Mouse (Mus musculus): Measurements from ENCODE around the gene Ttc30a1. TPM values are rescaled to one million over a fixed set of nuclear protein-coding genes. Genes with fewer than 3 reads are reported as not detected.
"Not testable (repeated sequence)": the region's sequence is repeated elsewhere in the genome, so short reads cannot be mapped to it uniquely, and the experiment has no call there.

Gene Ttc30a1
- polyA plus RNA-seq, 1 experiment from 2014 or later: 12.0 TPM

- WGBS: 20% methylated on average over 23 of the region's 24 CpGs
- H3K4me1 ChIP-seq; H3K9me3 ChIP-seq (replicated peaks); H3K27me3 ChIP-seq (ENCODE audit: low read depth, poor library complexity, severe bottlenecking); DNase-seq (ENCODE audit: low spot score); H3K27ac ChIP-seq (replicated peaks); H3K36me3 ChIP-seq: not testable (repeated sequence)
- peak within 1 kb of the TSS; percentile 23; the same call in 1 of the 2 replicates for H3K4me3 ChIP-seq
These were observed 3.9 kb downstream of the Ttc30a1 start, which contains the start of gene Ttc30a2 for GRCm38 (mm10) chr2:75977752-75978368. TSS of gene Ttc30a2 (minus strand) at chr2:75978170.

GRCm38 (mm10) chr2:75976070-75976469 is 5.7 kb downstream of the Ttc30a1 start:
- H3K36me3 ChIP-seq; H3K27me3 ChIP-seq (ENCODE audit: low read depth, poor library complexity, severe bottlenecking); DNase-seq (ENCODE audit: low spot score); H3K4me1 ChIP-seq; H3K4me3 ChIP-seq; H3K9me3 ChIP-seq (replicated peaks); H3K27ac ChIP-seq (replicated peaks): not testable (repeated sequence)
- 89% methylated on average over 2 of the region's 2 CpGs for WGBS

DNA sequence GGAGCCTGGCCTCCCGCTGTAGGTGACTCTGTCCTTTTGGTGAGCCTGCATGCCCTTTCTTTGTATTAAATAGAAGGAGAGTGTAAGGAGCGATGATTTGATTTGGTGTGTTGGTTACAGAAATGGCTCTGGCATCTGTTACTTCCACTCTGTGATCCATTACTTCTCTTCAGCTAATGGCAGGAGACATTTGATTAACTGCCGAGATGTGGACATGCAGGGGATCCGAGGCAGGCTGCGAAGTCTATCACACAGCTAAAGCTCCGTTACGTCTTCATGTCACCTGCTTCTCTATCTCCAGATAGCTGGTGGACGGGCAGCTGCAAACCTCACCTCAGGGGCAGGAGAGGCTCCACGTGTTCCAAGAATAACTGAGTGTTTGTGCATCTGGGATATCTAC is 7.6 kb downstream of the Ttc30a1 start:
- no peak for DNase-seq (ENCODE audit: low spot score)
- no peaks in the 10 kb centered on the region for H3K36me3 ChIP-seq
- H3K27me3 ChIP-seq (ENCODE audit: low read depth, poor library complexity, severe bottlenecking): no peaks in the 10 kb centered on the region
- WGBS: 83% methylated on average over 9 of the region's 9 CpGs
- H3K27ac ChIP-seq (replicated peaks): no peak overlapping the region
- H3K4me3 ChIP-seq: no peak overlapping the region
- H3K4me1 ChIP-seq: no peaks in the 10 kb centered on the region
- no peaks in the 10 kb centered on the region for H3K9me3 ChIP-seq (replicated peaks)

DNA sequence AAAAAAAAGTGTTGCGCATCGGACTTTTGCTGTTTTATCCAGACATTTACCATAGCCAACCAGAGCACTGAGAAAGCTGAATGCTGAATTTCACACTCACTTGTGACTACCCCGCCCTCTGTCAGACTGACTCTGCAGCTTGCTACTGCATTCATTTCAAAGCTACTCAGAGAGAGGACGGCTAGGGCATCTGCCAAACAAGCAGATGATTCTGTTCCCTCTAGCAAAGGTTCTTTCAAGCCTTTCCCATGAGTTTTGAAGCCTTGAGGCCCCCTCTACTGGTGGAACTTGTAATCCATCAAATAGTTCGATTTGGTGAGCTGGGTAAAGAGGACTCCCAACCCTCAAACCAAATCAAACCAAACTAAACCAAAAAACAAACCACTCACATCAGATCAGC is 16.8 kb downstream of the Ttc30a1 start:
- peak overlapping the region; percentile 28 for H3K4me3 ChIP-seq
- H3K27ac ChIP-seq (replicated peaks): peak overlapping the region; percentile 24; the same call in 1 of the 2 replicates

DNA sequence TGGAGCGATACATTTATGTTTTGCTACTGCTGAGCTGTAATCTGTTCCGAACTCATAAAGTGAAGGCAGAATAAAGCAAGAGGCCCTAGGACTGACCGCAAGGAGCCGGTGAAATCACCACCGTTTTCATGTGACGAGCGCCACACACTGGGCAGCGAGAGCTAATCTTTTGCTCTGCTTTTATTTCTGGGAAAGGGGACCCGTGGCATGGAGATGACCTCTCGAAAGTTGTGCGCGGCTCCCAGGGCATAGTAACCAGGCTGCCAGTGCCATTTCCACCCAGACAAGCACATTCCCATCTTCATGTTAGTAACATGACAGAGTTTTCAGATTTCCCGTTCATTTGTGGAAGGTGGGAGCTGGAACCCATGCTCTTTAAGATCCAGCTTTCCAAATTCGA is 17.3 kb downstream of the Ttc30a1 start:
- WGBS: 14% methylated on average over 14 of the region's 14 CpGs
- H3K27me3 ChIP-seq (ENCODE audit: low read depth, poor library complexity, severe bottlenecking): 0 out of 2 replicates have a peak, but pooled peaks cover 4% of the 10 kb centered on the region
- DNase-seq (ENCODE audit: low spot score): peak; percentile 71
- H3K9me3 ChIP-seq (replicated peaks): no peaks in the 10 kb centered on the region
- no peaks in the 10 kb centered on the region for H3K36me3 ChIP-seq
- H3K4me1 ChIP-seq: peaks cover 45% of the 10 kb centered on the region
- peak overlapping the region; percentile 28 for H3K4me3 ChIP-seq
- H3K27ac ChIP-seq (replicated peaks): peak overlapping the region; percentile 24; the same call in 1 of the 2 replicates

More for the DNA sequence above, 16.8 kb downstream of the Ttc30a1 start:
- 25% methylated on average over 5 of the region's 5 CpGs for WGBS
- peaks cover 41% of the 10 kb centered on the region for H3K4me1 ChIP-seq
- H3K36me3 ChIP-seq: no peaks in the 10 kb centered on the region
- 0 out of 2 replicates have a peak, but pooled peaks cover 4% of the 10 kb centered on the region for H3K27me3 ChIP-seq (ENCODE audit: low read depth, poor library complexity, severe bottlenecking)
- peak; percentile 51 for DNase-seq (ENCODE audit: low spot score)
- H3K9me3 ChIP-seq (replicated peaks): no peaks in the 10 kb centered on the region

DNA sequence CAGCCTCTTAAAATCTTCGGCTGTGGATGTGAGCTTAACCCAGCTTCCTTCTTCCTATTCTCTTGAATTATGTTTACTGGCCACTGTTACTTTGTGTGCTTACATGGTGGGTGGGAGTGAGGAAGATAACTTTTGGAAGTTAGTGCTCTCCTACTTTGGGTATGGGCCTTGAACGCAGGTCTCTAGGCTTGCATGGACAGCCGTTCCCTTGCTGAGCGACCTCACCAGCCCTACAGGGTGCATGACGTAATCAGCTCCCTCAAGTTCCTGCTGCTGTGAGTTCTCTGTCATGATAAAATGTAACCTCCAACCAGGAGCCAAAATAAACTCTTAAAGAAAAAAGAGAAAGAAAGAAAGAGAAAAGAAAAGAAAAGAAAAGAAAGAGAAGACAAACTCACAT is 17.7 kb downstream of the Ttc30a1 start:
- H3K36me3 ChIP-seq: no peaks in the 10 kb centered on the region
- WGBS: 74% methylated on average over 5 of the region's 5 CpGs
- peak overlapping the region; percentile 43 for H3K27ac ChIP-seq (replicated peaks)

DNA sequence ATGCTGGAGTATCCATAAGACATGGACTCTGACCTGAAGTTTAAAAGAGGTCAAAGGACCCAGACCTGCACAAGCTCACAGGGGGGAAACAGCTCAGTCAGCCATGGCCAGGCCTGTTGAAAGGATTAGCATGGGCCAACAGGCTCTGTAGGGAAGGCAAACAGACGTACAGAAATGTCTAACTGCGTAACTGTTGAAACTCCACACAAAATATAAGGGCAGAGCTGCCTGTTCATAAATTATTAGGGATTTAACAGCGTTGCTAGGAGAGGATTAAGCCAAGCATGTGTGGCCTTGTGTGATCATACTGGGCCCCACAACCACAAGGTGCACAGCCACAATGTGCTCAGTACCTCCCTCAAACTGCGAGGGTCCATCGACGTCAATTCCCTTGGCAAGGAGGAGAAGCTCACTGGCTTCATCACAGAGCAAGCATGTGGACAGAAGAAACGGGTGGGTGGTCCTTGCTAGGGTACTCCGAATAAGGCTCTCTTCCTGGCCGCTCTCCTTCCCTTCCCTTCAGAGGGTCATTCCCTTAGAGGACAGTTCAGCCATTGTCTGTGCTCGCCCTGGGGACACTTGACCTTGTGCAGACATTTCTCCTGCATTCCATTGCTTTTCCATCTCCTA is 18.4 kb downstream of the Ttc30a1 start:
- Histone ChIP-seq H3K4me3 (no peak overlapping the region), H3K9me3 (replicated peaks) (no peaks in the 10 kb centered on the region), H3K27me3 (ENCODE audit: low read depth, poor library complexity, severe bottlenecking) (0 out of 2 replicates have a peak, but pooled peaks cover 4% of the 10 kb centered on the region), H3K27ac (replicated peaks) (peak overlapping the region; percentile 65), H3K4me1 (peaks cover 57% of the 10 kb centered on the region), H3K36me3 (no peaks in the 10 kb centered on the region)
- 54% methylated on average over 10 of the region's 10 CpGs for WGBS
- DNase-seq (ENCODE audit: low spot score): peak; percentile 48

More for the DNA sequence above, 17.7 kb downstream of the Ttc30a1 start:
- DNase-seq (ENCODE audit: low spot score): no peak
- H3K4me3 ChIP-seq: no peak overlapping the region
- H3K9me3 ChIP-seq (replicated peaks): no peaks in the 10 kb centered on the region
- peaks cover 50% of the 10 kb centered on the region for H3K4me1 ChIP-seq
- 0 out of 2 replicates have a peak, but pooled peaks cover 4% of the 10 kb centered on the region for H3K27me3 ChIP-seq (ENCODE audit: low read depth, poor library complexity, severe bottlenecking)

- DNase-seq (ENCODE audit: low spot score): peak; percentile 48
- H3K27ac ChIP-seq (replicated peaks): peak overlapping the region; percentile 82
- 0 out of 2 replicates have a peak, but pooled peaks cover 4% of the 10 kb centered on the region for H3K27me3 ChIP-seq (ENCODE audit: low read depth, poor library complexity, severe bottlenecking)
- H3K9me3 ChIP-seq (replicated peaks): no peaks in the 10 kb centered on the region
- WGBS: 49% methylated on average over 15 of the region's 15 CpGs
- H3K4me3 ChIP-seq: peak overlapping the region; percentile 42
- peaks cover 59% of the 10 kb centered on the region for H3K4me1 ChIP-seq
- H3K36me3 ChIP-seq: no peaks in the 10 kb centered on the region
These were observed 21.1 kb downstream of the Ttc30a1 start for GRCm38 (mm10) chr2:75960366-75961330.

- DNase-seq (ENCODE audit: low spot score): peak; percentile 58
- H3K27ac ChIP-seq (replicated peaks): peak overlapping the region; percentile 82
- H3K27me3 ChIP-seq (ENCODE audit: low read depth, poor library complexity, severe bottlenecking): 0 out of 2 replicates have a peak, but pooled peaks cover 4% of the 10 kb centered on the region
- H3K9me3 ChIP-seq (replicated peaks): no peaks in the 10 kb centered on the region
- H3K4me3 ChIP-seq: peak overlapping the region; percentile 42
- peaks cover 60% of the 10 kb centered on the region for H3K4me1 ChIP-seq
- H3K36me3 ChIP-seq: no peaks in the 10 kb centered on the region
- 6% methylated on average over 15 of the region's 15 CpGs for WGBS
These were observed 21.9 kb downstream of the Ttc30a1 start for GRCm38 (mm10) chr2:75959850-75960365.

DNA sequence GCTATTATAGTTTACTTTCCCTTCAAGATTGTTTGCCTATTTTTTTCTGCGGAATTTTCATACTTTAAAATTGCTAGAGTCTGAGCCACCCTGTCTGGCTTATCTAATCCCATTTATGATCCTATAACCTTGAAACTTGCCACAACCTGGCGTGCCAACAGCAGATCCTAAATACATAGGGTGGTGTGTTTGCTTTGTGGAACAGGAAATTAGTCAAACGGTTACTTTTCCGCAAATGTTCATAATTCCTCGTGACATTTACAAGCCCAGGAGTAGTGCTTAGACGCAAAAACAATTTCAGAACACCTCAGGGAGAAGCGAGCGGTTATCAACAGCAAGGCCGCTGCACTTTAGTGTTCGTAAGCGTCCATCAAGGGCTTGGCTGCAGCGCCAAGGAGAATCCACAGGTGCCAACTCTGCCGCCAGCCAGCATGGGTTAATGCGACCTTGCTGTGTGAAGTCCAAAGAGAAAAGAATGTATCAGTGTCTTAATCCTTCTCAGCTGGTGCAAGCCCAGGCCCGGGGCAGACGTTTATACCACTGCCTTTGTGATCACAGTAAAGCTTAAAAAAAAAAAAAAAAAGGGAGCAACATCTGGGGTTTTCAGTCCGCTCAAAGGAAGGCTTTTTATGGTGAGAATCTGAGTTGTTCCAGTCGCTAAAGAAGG is 22.5 kb downstream of the Ttc30a1 start:
- Histone ChIP-seq H3K4me3 (peak overlapping the region; percentile 42), H3K36me3 (no peaks in the 10 kb centered on the region), H3K9me3 (replicated peaks) (no peaks in the 10 kb centered on the region), H3K4me1 (peaks cover 55% of the 10 kb centered on the region), H3K27me3 (ENCODE audit: low read depth, poor library complexity, severe bottlenecking) (0 out of 2 replicates have a peak, but pooled peaks cover 4% of the 10 kb centered on the region), H3K27ac (replicated peaks) (peak overlapping the region; percentile 82)
- DNase-seq (ENCODE audit: low spot score): peak; percentile 61
- WGBS: 30% methylated on average over 18 of the region's 18 CpGs

DNA sequence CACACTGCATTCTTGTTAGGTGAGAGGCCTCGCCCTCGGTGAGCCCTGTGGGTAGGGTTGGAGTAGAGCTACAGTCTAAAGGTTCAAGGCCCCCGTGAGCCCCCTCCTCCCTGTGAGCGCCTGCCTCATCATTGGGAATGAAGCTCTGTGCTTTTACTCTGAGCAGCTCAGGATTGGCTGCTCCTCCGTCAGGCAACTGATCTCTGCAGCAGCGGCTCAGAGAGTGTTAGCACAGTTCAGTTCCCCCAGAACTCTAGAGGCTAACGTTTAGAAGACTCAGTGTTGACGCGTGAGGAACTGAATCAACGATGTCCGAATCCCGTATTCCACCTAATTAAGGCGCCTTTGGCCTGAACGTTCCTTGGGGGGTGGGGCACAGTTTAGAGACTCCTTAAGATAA is 26.1 kb downstream of the Ttc30a1 start:
- WGBS: 47% methylated on average over 14 of the region's 14 CpGs
- Histone ChIP-seq H3K4me1 (peaks cover 28% of the 10 kb centered on the region), H3K4me3 (no peak overlapping the region), H3K27ac (replicated peaks) (no peak overlapping the region), H3K9me3 (replicated peaks) (no peaks in the 10 kb centered on the region), H3K27me3 (ENCODE audit: low read depth, poor library complexity, severe bottlenecking) (0 out of 2 replicates have a peak, but pooled peaks cover 4% of the 10 kb centered on the region), H3K36me3 (no peaks in the 10 kb centered on the region)
- DNase-seq (ENCODE audit: low spot score): no peak

DNA sequence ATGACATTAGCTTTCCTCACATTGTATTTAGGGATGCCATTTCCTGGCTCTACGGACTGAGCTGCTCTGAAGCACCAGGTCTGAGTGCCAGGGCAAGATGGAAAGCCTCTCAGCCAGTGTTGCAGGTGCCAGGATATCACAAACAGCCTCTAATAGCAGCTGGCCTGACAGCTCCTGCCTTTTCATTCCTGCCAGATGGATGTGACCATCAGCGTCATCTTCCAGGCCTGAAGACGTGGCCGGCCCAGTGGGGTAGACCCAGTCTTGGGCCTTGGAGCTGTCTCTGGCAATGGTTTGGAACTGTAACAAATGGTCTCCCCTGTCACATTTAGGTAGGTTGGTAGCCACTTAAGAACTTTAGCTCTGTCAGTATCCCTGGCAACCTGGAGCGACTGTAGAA is 28.4 kb downstream of the Ttc30a1 start:
- no peak overlapping the region for H3K4me3 ChIP-seq
- peaks cover 4% of the 10 kb centered on the region for H3K4me1 ChIP-seq
- no peaks in the 10 kb centered on the region for H3K27me3 ChIP-seq (ENCODE audit: low read depth, poor library complexity, severe bottlenecking)
- no peaks in the 10 kb centered on the region for H3K9me3 ChIP-seq (replicated peaks)
- no peak overlapping the region for H3K27ac ChIP-seq (replicated peaks)
- 98% methylated on average over 5 of the region's 5 CpGs for WGBS
- H3K36me3 ChIP-seq: no peaks in the 10 kb centered on the region
- DNase-seq (ENCODE audit: low spot score): no peak

Data from midbrain, embryonic 10.5 days (tissue).